Mouse (Mus musculus) kidney, adult 8-10 months (tissue): ENCODE data around the gene Gm7347.
"Not testable (repeated sequence)": the region's sequence is repeated elsewhere in the genome, so short reads cannot be mapped to it uniquely, and the experiment has no call there.

ENCODE experiments used
- DNase-seq, 2 experiments: peaks; one replicate each; pipeline ENCODE4 v3.0.0; 2022

Gm7347 gene

DNA sequence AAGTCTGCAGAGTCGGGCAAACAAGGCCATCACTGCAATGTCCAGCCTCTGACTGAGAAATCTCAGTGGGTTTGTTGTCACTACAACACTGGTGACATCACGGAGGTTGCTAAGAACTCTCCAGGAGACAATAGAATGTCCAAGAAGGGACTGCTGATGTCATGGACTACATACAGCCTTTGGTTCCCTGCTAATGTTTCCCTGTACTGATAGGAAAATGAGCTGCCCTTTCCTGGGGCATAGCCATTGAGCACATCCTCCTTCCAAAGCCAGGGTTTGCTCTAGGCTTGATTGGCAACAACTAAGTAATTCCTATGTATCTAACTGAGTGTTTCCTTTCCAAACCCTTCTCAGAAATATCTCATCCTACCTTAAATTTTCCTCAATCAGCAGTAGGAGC, at the start of gene Gm7347:
TSS of gene Gm7347 (minus strand) at position 101 of the 400 bp plus-strand sequence.
- DNase-seq = not testable (repeated sequence)

- not testable (repeated sequence) for DNase-seq
Measured at GRCm38 (mm10) chr5:26105262-26105661, 46.9 kb upstream of the Gm7347 start, which contains the start of gene 5031410I06Rik. TSS of gene 5031410I06Rik (minus strand) at chr5:26105362.

DNA sequence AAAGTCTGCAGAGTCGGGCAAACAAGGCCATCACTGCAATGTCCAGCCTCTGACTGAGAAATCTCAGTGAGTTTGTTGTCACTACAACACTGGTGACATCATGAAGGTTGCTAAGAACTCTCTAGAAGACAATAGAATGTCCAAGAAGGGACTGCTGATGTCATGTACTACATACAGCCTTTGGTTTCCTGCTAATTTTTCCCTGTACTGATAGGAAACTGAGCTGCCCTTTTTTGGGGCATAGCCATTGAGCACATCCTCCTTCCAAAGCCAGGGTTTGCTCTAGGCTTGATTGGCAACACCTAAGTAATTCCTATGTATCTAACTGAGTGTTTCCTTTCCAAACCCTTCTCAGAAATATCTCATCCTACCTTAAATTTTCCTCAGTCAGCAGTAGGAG, 30.8 kb upstream of the Gm7347 start, which contains the start of gene Gm10471:
TSS of gene Gm10471 (minus strand) at position 101 of the 400 bp plus-strand sequence.
- not testable (repeated sequence) for DNase-seq

DNA sequence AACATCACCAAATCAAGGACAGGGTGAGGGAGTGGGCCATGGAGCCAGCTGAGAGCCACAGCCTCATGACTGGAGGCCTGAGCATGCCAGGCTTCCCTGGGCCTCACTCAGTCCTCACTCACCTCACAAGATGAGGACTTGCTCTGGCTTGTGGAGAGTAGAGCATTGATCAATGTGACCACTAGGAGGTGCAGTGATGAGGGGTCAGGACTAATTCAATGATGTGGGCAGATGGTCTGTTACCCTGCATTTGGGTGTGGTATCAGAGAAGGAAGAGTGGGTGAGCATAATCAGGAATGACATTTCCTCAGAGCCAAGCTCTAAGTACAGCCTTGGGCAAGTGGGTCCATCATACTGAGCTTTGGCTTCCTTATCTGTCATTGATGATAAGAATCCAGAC, 20.6 kb upstream of the Gm7347 start:
- not testable (repeated sequence) for DNase-seq

GRCm38 (mm10) chr5:26070716-26071115, 12.3 kb upstream of the Gm7347 start:
- no peak for DNase-seq

- DNase-seq = not testable (repeated sequence)
Measured at GRCm38 (mm10) chr5:26039458-26039857, 18.9 kb downstream of the Gm7347 start, which contains the start of gene Speer4a. TSS of gene Speer4a (minus strand) at chr5:26039558.

DNA sequence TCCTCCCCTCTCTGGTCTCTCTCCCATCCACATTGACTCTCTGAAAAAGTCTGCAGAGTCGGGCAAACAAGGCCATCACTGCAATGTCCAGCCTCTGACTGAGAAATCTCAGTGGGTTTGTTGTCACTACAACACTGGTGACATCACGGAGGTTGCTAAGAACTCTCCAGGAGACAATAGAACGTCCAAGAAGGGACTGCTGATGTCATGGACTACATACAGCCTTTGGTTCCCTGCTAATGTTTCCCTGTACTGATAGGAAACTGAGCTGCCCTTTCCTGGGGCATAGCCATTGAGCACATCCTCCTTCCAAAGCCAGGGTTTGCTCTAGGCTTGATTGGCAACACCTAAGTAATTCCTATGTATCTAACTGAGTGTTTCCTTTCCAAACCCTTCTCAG, 35.6 kb downstream of the Gm7347 start, which contains the start of gene Gm5862:
TSS of gene Gm5862 (minus strand) at position 101 of the 400 bp plus-strand sequence.
- not testable (repeated sequence) for DNase-seq

GRCm38 (mm10) chr5:26007697-26008096, 50.7 kb downstream of the Gm7347 start:
- not testable (repeated sequence) for DNase-seq

- not testable (repeated sequence) for DNase-seq
Measured at GRCm38 (mm10) chr5:26006937-26007695, 51.3 kb downstream of the Gm7347 start.

DNA sequence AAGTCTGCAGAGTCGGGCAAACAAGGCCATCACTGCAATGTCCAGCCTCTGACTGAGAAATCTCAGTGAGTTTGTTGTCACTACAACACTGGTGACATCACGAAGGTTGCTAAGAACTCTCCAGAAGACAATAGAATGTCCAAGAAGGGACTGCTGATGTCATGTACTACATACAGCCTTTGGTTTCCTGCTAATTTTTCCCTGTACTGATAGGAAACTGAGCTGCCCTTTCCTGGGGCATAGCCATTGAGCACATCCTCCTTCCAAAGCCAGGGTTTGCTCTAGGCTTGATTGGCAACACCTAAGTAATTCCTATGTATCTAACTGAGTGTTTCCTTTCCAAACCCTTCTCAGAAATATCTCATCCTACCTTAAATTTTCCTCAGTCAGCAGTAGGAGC, 53.7 kb downstream of the Gm7347 start, which contains the start of gene Gm1979:
TSS of gene Gm1979 (minus strand) at position 101 of the 400 bp plus-strand sequence.
- not testable (repeated sequence) for DNase-seq
